Mouse (Mus musculus): ENCODE measurements around the gene Piwil4. TPM values are rescaled to one million over a fixed set of nuclear protein-coding genes. Genes with fewer than 3 reads are reported as not detected.
A peak's percentile ranks its signal among the peaks of the same experiment; 100 is the strongest.

The Piwil4 gene
- polyA plus RNA-seq, 2 experiments: 0.08 to 0.18 TPM

- Histone ChIP-seq H3K27me3 (ENCODE audit: control insufficient read depth, insufficient read depth, low read length) (no peaks in the 10 kb centered on the region), H3K36me3 (ENCODE audit: control insufficient read depth, insufficient read depth, low read length) (no peaks in the 10 kb centered on the region), H3K9ac (ENCODE audit: low read depth, low read length, severe bottlenecking) (no peak overlapping the region), H3K4me1 (ENCODE audit: control insufficient read depth, insufficient read depth, low read length) (no peaks in the 10 kb centered on the region), H3K4me2 (replicated peaks; ENCODE audit: low read depth, low read length, severe bottlenecking) (no peak overlapping the region), H3K9me3 (ENCODE audit: control insufficient read depth, low read length) (no peaks in the 10 kb centered on the region), H3K4me3 (replicated peaks; ENCODE audit: low read length) (no peak overlapping the region), H3K27ac (replicated peaks; ENCODE audit: low read depth, low read length) (no peak overlapping the region)
- DNase-seq (ENCODE audit: low spot score): no peak
- 34% methylated on average over 7 of the region's 7 CpGs for WGBS
- ATAC-seq (ENCODE audit: low FRiP score, low read depth): no peak
- TF ChIP-seq POLR2A (IDR thresholded peaks at IDR 0.05; ENCODE audit: borderline replicate concordance, extremely low read depth, insufficient read depth, insufficient read length): no peak
Measured at GRCm38 (mm10) chr9:14699288-14699640, 41.3 kb downstream of the Piwil4 start.

DNA sequence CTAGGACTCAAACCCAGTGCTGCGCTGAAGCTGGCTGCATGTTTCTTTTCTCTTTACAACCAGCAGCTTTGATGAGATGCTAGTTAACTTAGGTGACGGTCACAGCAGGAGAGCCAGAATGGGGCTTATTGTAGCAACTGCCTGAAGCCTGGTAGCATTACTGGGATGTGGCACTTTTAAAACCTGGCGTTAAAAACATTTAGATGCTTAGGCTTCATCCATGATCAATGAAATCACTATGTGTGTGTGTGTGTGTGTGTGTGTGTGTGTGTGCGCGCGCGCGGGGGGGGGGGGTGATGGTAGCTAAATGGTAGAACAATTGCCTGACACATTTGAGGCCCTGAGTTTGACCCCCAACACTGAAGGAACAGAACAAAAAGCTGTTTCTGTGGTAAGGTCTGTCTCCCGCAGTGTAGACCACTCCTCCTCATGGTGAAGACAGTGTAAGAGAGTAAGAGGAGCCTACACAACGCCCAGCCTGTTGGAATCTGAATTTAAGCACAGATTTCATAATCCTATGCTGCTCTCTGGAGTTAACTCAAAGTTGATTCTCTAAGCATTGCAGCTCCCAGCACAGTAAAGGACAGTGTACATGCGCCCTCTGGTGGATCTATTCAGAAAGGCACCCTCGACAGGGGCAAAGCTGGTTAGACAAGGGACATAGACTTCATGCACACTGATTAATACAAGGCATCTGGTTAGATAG is 41.8 kb downstream of the Piwil4 start:
- no peaks in the 10 kb centered on the region for H3K36me3 ChIP-seq (ENCODE audit: control insufficient read depth, insufficient read depth, low read length)
- 52% methylated on average over 12 of the region's 12 CpGs for WGBS
- H3K4me3 ChIP-seq (replicated peaks; ENCODE audit: low read length): no peak overlapping the region
- peak; percentile 95 for DNase-seq (ENCODE audit: low spot score)
- H3K4me1 ChIP-seq (ENCODE audit: control insufficient read depth, insufficient read depth, low read length): no peaks in the 10 kb centered on the region
- TF ChIP-seq POLR2A (IDR thresholded peaks at IDR 0.05; ENCODE audit: borderline replicate concordance, extremely low read depth, insufficient read depth, insufficient read length): no peak
- no peak overlapping the region for H3K9ac ChIP-seq (ENCODE audit: low read depth, low read length, severe bottlenecking)
- H3K27ac ChIP-seq (replicated peaks; ENCODE audit: low read depth, low read length): no peak overlapping the region
- H3K4me2 ChIP-seq (replicated peaks; ENCODE audit: low read depth, low read length, severe bottlenecking): no peak overlapping the region
- peak; percentile 89 for ATAC-seq (ENCODE audit: low FRiP score, low read depth)
- H3K9me3 ChIP-seq (ENCODE audit: control insufficient read depth, low read length): no peaks in the 10 kb centered on the region
- no peaks in the 10 kb centered on the region for H3K27me3 ChIP-seq (ENCODE audit: control insufficient read depth, insufficient read depth, low read length)

- Histone ChIP-seq H3K4me3 (replicated peaks; ENCODE audit: low read length) (no peak overlapping the region), H3K4me2 (replicated peaks; ENCODE audit: low read depth, low read length, severe bottlenecking) (no peak overlapping the region), H3K4me1 (ENCODE audit: control insufficient read depth, insufficient read depth, low read length) (no peaks in the 10 kb centered on the region), H3K27ac (replicated peaks; ENCODE audit: low read depth, low read length) (no peak overlapping the region), H3K9ac (ENCODE audit: low read depth, low read length, severe bottlenecking) (no peak overlapping the region), H3K27me3 (ENCODE audit: control insufficient read depth, insufficient read depth, low read length) (no peaks in the 10 kb centered on the region), H3K9me3 (ENCODE audit: control insufficient read depth, low read length) (no peaks in the 10 kb centered on the region), H3K36me3 (ENCODE audit: control insufficient read depth, insufficient read depth, low read length) (no peaks in the 10 kb centered on the region)
- TF ChIP-seq POLR2A (IDR thresholded peaks at IDR 0.05; ENCODE audit: borderline replicate concordance, extremely low read depth, insufficient read depth, insufficient read length): no peak
- DNase-seq (ENCODE audit: low spot score) (no peak), ATAC-seq (ENCODE audit: low FRiP score, low read depth) (no peak)
- WGBS: 61% methylated on average over 4 of the region's 4 CpGs
Measured at GRCm38 (mm10) chr9:14697903-14698302, 42.6 kb downstream of the Piwil4 start.

DNA sequence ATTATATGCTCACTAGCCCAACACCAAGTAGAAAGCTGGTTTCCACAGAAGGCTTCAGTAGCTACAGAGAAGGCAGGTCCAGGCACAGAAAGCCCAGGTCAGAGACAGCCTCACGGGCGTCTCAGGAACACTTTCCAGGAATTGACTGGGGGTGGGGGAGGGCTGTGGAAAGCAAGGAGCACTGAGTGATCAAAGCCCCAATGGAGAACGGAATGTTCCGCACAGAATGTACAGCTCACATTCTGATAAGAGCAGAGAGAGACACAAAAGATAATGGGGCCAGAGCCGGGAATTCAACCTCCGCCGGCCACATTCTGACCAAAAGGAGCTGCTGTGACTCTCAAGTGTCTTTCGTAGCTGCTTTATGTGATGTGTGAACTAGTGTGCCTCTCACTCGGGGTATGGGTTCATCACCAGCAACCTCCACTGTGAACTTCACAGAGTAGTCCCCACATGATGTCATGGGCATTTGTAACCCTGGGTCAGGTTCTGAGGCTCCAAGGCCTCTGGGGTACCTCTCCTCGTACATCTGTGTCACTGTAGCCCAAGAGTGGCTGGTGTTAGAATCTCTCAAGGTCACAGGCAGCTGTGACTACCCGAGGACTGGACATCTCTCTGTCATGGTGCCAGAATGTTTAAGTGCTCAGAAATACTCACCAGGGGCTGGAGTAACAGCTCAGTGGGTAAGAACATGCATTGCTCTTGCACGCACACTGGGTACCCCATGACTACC is 51.0 kb downstream of the Piwil4 start:
- WGBS: 66% methylated on average over 12 of the region's 12 CpGs
- ATAC-seq (ENCODE audit: low FRiP score, low read depth) (no peak), DNase-seq (ENCODE audit: low spot score) (no peak)
- no peak overlapping the region for H3K4me3 ChIP-seq (replicated peaks; ENCODE audit: low read length)
- TF ChIP-seq POLR2A (IDR thresholded peaks at IDR 0.05; ENCODE audit: borderline replicate concordance, extremely low read depth, insufficient read depth, insufficient read length): no peak
- no peak overlapping the region for H3K27ac ChIP-seq (replicated peaks; ENCODE audit: low read depth, low read length)
- no peaks in the 10 kb centered on the region for H3K4me1 ChIP-seq (ENCODE audit: control insufficient read depth, insufficient read depth, low read length)
- no peaks in the 10 kb centered on the region for H3K9me3 ChIP-seq (ENCODE audit: control insufficient read depth, low read length)
- no peak overlapping the region for H3K9ac ChIP-seq (ENCODE audit: low read depth, low read length, severe bottlenecking)
- no peaks in the 10 kb centered on the region for H3K27me3 ChIP-seq (ENCODE audit: control insufficient read depth, insufficient read depth, low read length)
- no peaks in the 10 kb centered on the region for H3K36me3 ChIP-seq (ENCODE audit: control insufficient read depth, insufficient read depth, low read length)
- no peak overlapping the region for H3K4me2 ChIP-seq (replicated peaks; ENCODE audit: low read depth, low read length, severe bottlenecking)

GRCm38 (mm10) chr9:14684363-14684762 is 56.2 kb downstream of the Piwil4 start:
- H3K27ac ChIP-seq (replicated peaks; ENCODE audit: low read depth, low read length): no peak overlapping the region

More at GRCm38 (mm10) chr9:14684363-14684762, 56.2 kb downstream of the Piwil4 start:
- DNase-seq (ENCODE audit: low spot score) (no peak), ATAC-seq (ENCODE audit: low FRiP score, low read depth) (no peak)
- Histone ChIP-seq H3K4me1 (ENCODE audit: control insufficient read depth, insufficient read depth, low read length) (no peaks in the 10 kb centered on the region), H3K4me3 (replicated peaks; ENCODE audit: low read length) (no peak overlapping the region), H3K9me3 (ENCODE audit: control insufficient read depth, low read length) (no peaks in the 10 kb centered on the region), H3K36me3 (ENCODE audit: control insufficient read depth, insufficient read depth, low read length) (no peaks in the 10 kb centered on the region), H3K4me2 (replicated peaks; ENCODE audit: low read depth, low read length, severe bottlenecking) (no peak overlapping the region), H3K9ac (ENCODE audit: low read depth, low read length, severe bottlenecking) (no peak overlapping the region), H3K27me3 (ENCODE audit: control insufficient read depth, insufficient read depth, low read length) (no peaks in the 10 kb centered on the region)
- 35% methylated on average over 4 of the region's 4 CpGs for WGBS
- no peak for TF ChIP-seq POLR2A (IDR thresholded peaks at IDR 0.05; ENCODE audit: borderline replicate concordance, extremely low read depth, insufficient read depth, insufficient read length)
